Mouse (Mus musculus): ENCODE results near the gene Pcnx4.

- TF ChIP-seq CTCF (IDR thresholded peaks at IDR 0.05) (no peak), POLR2A (IDR thresholded peaks at IDR 0.05; ENCODE audit: insufficient read depth, low read depth, low read length) (no peak), EP300 (IDR thresholded peaks at IDR 0.05; ENCODE audit: insufficient read depth, low read depth, low read length) (no peak)
These were observed 85.3 kb downstream of the Pcnx4 start for GRCm38 (mm10) chr12:72621441-72621840.
